Mouse (Mus musculus) left cerebral cortex, postnatal 36 days (tissue): ENCODE results near the gene Fancc. TPM values are rescaled to one million over a fixed set of nuclear protein-coding genes. Genes with fewer than 3 reads are reported as not detected.
"Not testable (repeated sequence)": the region's sequence is repeated elsewhere in the genome, so short reads cannot be mapped to it uniquely, and the experiment has no call there.

Source experiments
- DNase-seq, 2 experiments: peaks; one replicate each; pipeline ENCODE4 v3.0.0; 2021 to 2022; ENCODE audit warnings: low spot score in 2 of 2, mixed read lengths in 1 of 2
- intact Hi-C: fragments of 180-260 bp; cut with DNase I; formaldehyde crosslinking; loops from one replicate; pipeline ENCODE4 v1.15.1; 2025
- total RNA-seq, 2 experiments: library from RNA; stranded (reverse); gene quantifications; 2 replicates each; pipeline ENCODE4 v1.2.3; 2021

The Fancc gene
- total RNA-seq, 2 experiments from 2014 or later: 7.1 to 7.7 TPM

DNA sequence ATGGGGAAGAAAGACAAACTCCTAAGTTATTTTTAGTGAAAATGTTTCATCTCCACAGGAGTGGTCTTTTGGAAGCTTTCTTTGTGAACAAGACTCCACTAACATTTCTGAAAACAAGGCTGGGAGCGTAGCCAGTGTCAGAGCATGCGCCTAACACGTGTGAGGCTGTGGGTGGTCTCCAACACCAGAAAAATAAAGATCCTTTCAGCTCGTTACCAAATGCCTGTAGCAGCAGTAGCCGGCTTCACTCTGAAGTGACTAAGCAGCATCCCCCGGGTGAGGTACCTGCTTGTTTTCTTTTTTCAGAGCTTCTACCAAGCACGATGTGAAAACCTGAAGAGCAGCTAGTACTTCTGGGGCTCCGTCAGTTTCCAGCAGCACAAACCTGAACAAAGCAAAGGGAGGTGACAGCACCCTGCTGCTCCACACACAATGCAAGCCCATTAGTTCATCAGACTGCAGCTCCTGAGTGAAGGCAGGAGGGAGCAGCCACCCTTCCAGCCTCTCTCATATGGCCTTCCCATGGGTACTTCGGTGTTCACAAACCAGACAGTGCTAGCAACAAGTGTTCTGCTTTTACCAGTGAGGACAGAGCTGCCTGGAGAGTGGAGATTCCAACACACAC, 166.7 kb downstream of the Fancc start:
- intact Hi-C loops: loop anchor here (2.0 to 10.0 kb wide), 4 partner anchors 73 to 566 kb away; partner anchors contain the start of gene Platr25
- DNase-seq: peak in 1 of 2 experiments; percentile 59

DNA sequence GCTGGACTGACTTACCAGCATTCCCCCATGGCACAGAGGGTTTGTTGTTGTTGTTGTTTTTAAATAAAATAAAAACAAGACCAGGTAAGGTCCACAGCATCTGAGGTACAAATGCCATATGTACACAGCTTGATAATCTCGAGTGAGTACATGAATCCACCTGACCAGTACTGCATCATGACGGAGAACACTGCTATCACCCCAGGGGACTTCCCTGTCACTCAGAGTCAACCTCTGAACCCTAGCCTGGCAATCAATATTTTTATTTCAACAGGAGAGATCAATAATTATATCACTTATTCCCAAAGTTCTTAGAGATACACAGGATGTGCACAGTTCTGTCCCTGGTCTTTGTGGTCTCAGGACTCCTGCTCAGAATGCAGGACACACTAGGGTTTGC, 171.1 kb downstream of the Fancc start:
- intact Hi-C loops: no loop called here
- no peak for DNase-seq

DNA sequence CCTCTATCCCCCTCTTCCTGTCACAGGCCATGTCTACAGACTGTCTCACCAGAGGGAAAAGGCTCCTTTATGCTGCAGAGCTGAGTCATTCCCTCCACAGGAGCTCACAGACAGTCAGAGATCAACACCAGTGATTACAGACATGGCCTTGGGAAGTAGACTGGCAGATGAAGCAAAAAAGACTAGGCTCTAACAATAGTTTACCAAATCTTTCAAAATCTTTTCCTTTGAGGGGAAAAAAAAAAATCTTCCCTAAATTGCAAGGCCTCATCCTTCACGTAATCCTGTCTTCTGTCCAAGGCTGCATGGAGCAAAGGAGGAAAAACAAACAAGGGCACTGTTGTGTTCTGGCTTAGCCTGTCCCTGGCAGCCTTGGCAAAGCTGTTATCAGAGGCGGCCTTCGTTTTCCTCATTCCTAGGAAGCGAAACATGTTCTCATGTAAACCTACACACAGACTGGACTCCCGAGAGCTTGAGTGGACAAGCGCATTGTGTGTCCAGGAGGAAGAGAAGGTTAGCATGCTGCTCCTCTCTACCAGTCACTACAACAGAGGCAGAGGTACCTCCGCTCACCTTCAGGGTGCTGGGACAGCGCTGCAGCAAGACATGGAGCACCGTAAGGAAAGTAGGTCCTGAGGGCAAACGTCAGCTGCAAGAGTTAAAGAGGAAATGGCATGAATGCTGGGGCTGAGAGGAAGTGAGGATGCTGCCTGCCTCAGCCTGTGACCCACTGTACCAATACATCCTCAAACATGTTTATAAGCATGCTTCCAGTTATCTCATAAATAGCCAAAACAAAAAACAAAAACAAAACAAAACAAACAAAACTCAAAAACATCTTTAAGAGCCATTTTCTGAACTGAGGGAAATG, 171.9 kb downstream of the Fancc start:
- intact Hi-C loops: no loop called here
- DNase-seq: no peak

DNA sequence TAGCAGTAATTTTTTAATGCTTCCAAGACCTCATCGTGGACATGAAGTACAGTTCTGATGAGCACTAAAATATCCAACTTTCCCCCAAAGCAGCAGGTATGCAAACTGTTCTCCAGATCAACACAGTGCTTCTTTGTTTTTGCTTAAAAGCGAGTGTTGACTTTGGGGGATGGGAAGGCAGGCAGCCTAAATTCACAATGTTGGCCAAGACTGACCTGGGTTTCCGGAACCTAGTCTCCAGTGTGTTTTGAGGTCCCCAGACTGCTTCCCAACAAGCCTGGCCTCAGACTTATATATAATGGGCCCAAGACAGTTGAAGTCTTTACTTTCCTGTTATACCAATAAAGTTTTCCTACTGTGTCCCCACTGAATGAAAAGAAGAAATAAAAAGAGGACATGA, 172.8 kb downstream of the Fancc start:
- intact Hi-C loops: no loop called here
- DNase-seq: no peak

DNA sequence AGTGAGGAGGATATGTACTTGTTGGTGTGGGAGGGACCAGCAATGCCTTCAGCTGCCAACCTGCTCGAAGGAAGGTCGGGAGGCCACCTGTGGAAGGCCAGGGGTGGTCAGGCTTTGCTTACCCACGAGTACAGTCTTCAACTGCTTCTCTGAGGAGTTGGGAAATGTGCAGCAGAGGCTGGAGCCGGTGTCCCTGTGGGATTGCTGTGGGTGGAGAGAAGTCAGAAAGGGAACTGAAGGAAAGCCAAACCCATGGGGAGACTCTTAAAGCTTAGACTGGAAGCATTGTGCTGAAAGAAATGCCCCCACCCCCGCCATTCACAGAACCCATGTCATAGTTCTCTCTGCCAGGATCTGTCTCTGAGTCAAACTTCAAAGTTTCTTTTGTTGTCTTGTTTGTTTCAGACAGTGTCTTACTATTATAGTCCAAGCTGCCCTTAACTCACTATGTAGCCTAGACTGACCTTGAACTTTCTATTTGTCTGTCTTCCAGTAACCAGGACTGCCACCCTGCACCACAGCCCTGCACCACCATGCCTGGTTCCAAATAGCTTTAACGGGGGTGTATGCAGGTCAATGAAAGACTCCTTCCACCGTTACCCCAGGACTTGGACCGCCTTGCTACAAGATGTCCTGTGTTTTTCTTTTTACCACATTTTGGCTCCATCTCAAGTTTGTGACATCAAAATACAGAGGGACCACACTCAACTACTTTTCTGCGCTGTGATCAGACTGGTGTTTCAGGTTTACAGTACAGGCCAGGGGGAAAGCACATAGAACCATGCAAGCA, 173.6 kb downstream of the Fancc start:
- DNase-seq: no peak
- intact Hi-C loops: no loop called here

DNA sequence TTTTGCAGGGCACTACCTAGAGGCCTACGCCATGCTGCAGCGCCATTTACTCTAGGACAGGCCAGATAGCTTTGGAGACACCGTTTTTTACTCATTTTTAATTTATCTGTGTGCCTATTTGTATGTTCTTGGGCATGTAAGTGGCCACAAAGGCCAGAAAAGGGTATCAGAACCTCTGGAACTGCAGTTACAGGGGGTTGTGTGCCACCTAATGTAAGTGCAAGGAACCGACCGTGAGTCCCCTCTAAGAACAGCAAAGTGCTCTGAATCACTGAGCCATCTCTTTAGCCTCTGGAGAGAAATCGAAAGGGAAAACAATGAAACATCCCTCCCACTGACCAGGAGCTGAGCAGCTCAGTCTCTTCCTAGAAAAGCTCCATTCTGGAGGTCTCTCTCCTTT, 174.3 kb downstream of the Fancc start:
- no peak for DNase-seq
- intact Hi-C loops: no loop called here

DNA sequence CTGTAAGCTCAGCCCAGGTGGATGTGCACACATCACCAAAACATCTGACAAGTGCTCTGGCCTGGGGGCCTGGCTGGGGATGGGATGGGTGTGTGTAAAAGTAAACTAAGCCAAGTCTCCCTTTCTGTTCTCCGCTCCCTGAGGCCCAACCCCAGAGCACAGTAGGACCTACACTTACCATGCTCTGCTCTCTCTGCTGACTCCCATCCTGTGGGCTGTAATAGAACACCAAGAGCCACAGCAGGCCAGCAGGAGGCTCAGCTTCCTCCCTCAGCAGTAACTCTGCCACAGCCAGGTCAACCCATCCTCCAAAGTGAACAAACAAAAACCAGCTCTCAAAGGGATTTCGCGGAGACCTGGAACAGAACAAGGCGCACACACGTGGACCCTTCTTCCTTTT, 175.4 kb downstream of the Fancc start:
- DNase-seq: no peak
- intact Hi-C loops: no loop called here

DNA sequence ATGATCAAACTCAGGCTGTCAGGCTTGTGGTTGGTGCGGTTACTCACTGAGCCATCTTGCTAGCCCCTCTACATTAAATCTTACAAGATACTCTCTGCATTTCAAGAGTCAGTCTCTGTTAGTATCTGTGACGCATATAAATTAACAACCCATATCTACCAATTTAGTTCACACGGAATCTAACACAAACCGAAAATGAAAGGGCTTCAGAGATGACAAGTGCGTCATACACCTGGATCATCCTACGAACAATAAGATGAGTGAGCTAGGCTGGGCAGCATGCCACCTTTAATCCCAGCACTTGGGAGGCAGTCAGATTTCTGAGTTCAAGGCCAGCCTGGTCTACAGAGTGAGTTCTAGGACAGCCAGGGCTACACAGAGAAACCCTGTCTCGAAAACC, 177.3 kb downstream of the Fancc start:
- intact Hi-C loops: no loop called here
- DNase-seq: no peak

DNA sequence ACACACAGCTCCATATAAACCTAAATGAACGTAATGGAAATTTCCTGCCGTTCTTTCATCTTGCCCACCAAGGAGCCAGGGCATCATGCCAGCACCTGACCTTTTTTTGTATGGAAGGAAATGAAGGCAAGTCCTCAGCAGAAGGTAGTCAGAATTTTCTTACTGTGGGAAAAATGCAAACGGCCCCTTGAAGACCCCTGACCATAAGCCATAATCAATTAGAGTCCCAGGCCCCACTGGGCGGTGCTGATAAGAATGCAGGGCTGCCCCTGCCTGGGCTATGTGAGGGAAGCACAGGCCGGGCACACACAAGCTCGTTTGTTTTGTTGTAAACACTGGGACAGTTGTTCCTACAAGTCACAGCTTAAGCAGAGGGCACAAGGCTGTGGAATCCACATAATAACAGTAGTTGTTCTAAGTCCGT, 179.4 kb downstream of the Fancc start:
- no peak for DNase-seq

DNA sequence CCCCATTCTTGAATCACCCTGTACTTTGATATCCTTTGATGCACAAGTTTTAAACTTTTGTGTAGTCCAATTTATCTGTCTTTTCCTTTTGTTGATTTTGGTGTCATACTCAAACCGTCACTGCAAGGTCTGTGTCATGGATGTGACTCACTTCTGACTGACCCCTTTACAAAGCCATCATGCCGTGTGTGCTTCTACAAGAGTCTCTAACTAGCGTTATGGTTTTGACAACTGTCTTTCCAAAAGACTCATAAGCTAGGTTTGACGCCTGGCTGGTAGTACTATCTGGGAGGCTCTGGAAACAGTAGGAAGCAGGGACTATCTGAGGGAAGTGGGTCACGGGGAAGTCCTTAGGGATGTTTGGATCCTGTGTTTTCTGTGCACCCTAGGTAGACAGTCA, 180.7 kb downstream of the Fancc start:
- intact Hi-C loops: no loop called here
- DNase-seq: no peak

More for the DNA sequence above, 179.4 kb downstream of the Fancc start:
- intact Hi-C loops: no loop called here

DNA sequence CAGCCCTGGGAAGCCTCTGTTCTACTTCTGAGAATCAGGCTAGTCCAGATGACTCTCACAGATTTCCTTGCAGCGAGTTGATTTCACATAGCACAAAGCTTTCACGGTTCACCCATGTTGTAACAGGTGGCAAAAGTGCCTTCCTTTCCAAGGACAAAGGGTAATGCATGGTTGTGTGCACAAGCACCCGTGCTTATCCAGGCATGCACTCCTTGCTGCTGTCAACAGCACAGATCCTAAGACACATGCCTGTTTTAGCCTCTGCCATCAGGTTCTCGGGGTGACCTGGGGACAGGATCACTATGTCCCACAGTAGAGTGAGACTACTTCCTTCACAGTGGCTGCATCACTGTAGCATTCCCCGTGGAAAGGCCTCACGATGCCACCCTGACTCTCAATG, 181.3 kb downstream of the Fancc start:
- DNase-seq: no peak
- intact Hi-C loops: no loop called here

DNA sequence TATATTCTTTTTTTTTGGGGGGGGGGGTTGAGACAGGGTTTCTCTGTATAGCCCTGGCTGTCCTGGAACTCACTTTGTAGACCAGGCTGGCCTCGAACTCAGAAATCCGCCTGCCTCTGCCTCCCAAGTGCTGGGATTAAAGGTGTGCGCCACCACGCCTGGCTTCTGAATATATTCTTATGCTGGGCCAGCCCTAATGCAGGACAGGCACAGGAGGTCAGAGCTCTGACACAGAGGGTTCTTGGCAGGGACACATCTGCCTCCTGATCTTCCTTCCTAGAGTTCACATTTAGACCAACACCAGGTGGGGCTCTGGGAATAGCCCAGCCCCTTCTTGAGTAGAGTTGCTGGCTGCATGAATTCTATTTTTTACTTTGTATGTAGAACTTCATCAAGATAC, 182.0 kb downstream of the Fancc start:
- DNase-seq, intact Hi-C loops: not testable (repeated sequence)

DNA sequence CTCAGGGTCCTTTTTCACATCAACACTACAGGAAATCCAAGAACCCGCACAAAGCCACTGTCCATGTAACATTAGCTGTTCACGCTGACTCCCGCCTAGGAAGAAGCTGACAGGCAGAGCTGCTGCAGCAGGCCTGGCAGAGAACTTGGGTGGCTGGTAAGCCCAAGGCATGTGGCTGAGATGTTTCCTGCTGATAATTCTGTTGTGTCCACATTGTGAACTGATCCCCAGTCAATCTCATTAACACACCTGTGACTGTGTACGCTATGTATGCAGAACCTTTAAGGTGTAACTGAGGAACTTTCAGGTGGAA, 182.5 kb downstream of the Fancc start:
- DNase-seq: no peak
- intact Hi-C loops: no loop called here

DNA sequence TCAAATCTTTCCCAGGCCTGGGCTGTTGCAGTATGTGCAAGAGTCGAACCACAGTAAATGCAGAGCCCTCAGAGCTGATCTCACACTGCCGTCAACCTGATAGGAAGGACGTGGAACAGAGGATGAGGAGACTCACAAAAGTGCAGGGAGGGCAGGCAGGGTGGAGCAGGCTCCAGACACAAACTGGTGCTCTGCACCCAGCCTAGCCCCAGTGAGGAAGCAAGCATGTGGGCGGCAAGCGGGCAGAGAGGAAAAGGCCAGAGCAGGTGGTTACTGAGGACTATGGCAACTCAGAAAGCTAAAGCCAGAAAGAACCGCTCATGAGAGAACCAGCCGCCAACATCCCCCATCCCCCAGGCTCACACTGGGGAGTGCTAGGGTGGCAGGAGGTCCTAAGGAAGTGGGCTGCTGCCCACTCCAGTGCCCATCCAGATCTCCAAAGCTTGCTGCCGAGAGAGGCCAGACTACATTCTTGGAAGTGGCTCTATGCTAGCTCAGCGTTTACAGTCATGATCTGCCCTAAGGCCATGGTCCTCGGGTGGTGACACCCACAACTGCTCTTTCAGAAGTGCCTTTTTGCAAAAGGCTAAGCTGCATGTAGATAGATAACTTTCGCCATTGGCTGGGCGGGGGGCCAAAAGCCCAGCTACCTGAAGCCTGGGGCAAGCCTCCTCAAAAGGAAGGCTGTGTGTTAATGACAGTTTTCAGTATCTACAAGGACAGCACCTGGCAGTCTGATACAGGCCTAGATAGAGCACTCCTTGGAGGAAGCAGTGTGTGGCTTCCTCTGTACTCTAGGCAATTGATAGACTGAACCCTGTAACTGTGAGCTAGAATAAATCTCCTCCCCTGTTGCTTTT, 183.1 kb downstream of the Fancc start:
- intact Hi-C loops: no loop called here
- no peak for DNase-seq

DNA sequence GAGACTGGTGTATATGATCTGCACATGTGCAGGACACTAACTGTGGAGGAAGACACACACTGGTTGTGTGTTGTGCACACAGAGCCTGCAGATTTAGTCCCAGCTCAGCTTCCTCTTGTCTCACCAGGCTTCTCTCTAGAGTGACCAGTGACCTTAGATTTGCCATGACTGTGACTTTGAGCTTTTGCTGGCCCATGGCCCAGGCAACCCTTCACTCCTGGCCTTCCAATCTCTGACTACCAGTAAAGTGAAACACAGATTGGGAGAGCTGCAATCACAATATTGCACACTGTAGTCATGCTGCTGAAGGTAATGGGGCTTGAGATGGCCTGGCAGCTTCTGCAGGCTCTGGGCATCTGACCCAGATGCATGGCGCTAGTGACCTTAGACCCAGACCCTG, 183.8 kb downstream of the Fancc start:
- no peak for DNase-seq
- intact Hi-C loops: no loop called here

DNA sequence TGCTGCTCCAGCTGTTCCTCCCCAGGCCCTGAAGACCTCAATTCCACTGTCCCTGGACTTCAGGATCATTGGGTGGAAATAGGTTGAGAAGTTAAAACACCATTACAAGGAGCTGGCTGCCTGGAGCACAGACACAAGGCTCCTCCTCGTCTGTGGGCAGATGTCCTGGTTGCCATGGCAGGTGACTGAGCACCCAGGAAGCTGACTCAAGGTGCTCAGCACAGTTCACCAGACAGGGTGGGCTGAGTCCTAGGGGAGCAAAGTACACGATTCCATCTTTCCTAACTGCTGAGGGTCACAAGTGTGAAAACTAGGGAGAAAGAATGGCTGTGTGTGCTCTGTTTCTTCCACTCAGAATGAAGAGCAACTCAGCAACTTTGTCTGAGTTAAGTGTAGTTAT, 185.9 kb downstream of the Fancc start:
- intact Hi-C loops: no loop called here
- DNase-seq: no peak

DNA sequence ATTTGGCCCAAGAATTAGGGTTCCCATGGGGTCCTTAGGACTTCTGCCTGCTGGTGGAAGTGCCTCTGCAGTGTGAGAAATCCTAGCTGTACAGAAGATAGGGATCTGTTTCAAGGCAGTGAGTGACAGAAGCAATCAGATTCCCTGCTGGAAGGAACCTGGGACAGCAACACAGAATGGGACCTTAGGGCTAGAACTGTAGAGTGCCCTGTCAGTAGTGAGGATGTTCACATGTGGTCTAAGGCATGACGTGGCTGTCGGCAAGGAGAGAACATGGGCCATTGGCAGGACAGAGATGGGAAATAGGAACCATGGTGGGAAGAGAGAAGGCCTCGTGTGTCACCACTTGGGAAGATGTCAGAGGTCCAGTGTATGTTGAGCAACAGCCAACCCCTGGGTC, 187.5 kb downstream of the Fancc start:
- no peak for DNase-seq
- intact Hi-C loops: no loop called here

DNA sequence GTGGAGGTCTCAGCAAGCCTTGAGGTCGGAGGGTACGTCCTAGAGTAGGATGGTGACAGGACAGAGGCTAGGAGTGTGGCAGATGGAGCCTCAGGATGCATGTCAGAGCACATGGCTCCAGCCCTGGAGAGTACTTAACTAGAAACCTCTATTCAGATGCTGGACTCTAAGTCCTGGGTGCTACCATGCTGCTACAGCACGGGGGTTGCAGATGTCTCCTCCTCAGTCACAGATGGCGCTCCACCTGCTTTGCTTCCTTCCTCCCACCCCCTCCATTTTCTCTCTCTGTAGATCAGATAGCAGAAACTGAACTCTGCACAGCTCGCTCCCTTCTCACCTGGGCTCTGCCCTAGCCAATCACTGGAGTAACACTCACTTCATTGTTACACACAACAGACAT, 190.3 kb downstream of the Fancc start:
- peak; percentile 53 for DNase-seq
- intact Hi-C loops: no loop called here

DNA sequence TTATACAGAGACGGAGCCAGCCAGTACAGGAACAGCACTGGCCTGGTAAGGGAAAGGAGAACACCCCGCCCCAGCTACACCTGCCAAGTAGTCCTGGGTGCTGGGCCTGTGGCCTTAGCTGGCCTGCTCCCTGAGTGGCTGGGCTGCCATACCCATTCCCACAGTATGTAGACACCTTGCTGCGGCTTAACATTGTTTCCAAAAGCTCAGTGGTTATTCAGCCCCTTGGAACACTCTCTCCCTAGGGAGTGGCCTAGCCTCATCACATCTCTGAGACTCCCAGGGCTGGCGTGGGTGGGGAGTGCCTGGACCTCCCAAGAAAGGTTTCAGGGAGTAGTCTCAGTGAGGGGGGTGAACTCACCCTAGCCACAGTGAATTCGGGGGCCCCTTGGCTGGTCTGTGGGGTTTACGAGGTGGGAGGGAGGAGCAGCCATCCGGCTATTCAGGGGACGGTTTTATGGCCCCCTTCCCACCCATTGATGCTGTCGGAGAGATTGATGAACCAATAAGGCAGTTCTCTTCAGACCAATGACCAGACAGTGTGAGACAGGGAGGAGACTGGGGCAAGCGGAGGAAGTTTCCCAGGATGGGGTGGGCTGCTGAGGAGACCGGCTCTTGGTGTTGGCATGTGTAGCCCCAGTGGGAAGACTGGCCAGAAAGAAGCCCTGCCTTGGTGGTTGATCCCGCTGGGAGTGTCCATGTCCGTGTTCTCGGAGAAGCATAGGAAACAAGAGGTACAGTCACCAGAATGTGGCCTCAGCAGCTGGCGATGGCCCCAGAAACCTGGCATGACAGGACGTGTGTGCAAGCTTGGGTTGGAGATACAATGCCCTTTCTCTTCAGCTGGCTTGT, 191.7 kb downstream of the Fancc start:
- intact Hi-C loops: no loop called here
- no peak for DNase-seq
